Mouse (Mus musculus): ENCODE measurements around the gene Osbpl2. TPM values are rescaled to one million over a fixed set of nuclear protein-coding genes. Genes with fewer than 3 reads are reported as not detected.

Gene Osbpl2
- 22.3 and 27.6 TPM in 2 replicates for polyA plus RNA-seq (2012; rRNA removed; ENCODE audit: low replicate concordance)

GRCm38 (mm10) chr2:180118661-180119438, at the start of gene Osbpl2:
Gene Osbpl2, plus strand, starts transcription at chr2:180119306.

DNA sequence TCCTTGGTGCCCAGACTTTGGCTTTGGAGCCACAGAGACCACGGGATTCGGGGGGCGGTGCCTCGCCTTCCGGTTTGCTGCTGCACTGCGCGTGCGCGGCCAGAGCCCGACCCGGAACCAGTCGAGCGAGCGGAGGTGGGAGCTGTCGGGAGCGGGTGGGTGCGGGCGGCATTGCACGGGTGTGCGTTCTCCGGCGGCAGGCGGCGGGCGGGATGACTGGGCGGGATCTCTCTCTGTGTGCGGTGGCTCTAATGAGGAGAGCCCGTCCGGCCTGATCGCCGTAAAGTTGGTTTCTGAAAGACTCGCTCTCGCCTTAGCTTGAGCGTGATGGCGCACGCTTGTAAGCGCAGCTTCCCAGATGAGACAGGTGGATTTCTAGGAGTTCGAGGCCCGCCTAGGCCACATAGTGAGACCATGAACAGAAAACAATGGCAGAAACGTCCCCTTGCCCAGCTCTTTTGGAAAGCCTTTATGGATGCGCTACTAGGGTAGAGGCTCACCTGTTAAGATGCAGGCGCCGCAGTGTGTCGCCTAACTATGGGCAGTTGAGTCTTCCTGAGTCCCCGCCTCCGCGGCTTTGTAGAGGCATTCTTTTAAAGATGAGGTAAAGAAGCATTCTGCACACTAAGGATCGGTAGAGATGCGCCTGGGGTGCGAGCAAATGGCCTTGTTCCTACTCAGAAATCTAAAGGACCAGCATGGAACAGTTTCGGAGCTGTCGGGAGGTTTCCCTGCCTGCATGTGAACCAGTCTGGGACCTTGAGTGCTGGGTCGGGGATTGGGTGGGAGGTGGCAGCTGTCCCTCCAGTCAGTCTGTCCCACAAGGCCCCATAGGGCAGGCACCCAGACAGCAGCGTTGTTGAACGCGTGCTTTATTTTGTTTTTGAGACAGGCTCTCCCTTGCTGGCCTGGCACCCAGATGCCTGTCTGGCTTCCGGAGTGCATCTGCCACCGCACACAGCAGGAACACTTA, 48.3 kb upstream of the Osbpl2 start, which contains the start of gene Mtg2:
Mtg2 (plus strand) TSS at position 108 of the 973 bp plus-strand sequence.

DNA sequence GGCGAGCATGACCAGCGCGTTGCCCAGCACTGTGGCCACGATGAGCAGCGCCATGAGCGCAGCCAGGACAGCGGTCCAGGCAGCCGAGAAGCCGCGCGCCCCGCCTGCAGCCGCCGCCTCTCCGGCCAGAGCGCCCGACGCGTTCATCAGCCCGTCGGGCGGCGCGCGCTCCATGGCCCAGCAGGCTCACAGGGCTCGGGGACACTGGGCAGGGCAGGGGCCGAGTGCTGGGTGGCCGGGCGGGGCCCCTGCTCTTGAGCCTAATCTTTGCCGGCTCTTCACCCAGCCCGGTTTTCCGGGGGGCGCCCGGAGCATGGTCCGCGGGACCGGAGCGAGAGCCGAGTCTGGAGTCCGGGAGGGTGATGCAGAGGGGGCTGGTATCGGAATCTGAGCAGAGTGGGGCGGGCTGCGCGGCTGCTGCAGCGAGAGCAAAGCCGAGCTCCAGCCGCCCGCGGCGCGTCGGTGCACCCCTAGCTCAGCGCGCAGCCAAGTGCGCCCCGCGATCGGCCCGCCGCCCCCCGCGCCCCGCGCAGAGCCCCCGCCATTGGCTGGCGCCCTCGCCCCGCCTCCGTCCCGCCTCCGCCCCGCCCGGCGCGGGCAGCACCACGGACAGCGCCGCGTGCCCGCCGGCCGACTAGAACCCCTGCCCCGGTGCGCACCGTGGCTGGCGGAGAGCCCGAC, 15.0 kb upstream of the Osbpl2 start, which contains the start of gene Hrh3:
Hrh3 (minus strand) TSS at position 511 of the 681 bp plus-strand sequence.

DNA sequence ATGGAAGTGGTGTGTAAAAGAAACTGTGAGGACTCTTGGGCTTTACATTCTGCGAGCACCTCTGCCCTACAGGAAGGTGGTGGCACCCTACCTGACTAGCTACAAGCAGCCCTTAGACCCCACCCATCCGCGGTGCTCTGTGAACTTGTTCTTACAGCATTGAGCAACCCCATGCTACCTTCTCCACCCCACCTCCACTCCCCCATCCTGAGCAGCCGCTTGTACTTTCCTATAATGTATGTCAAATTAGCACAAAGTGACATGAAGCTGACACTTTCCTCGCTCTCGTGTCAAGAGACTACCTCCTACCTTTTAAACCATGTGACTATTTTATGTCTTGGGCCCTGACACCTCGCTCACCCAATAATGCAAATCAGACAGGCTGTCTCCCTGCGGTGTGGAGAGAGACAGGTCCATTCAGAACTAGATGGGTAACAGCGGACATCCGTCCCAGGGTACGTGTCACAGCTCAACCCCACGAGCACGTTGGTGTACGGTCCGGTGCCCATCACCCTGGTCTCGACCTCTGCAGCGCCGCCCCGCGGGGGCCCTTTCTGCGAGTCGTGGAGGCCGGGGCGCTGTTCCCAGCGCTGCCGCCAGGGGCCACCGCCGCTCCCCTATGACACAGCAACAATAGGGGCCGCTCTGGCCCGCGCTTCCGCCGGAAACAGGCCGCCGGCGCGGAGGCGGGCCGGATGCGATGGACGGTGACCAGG, 51.9 kb downstream of the Osbpl2 start, which contains the start of gene Adrm1:
Adrm1 (plus strand) TSS at position 680 of the 716 bp plus-strand sequence.

Other genes starting within 250 kb of the Osbpl2 start
- 6.2 and 12.2 TPM in 2 replicates for gene Taf4, start 142.7 kb upstream of the Osbpl2 start, polyA plus RNA-seq (2012; rRNA removed; ENCODE audit: low replicate concordance)
- 19.5 and 22.5 TPM in 2 replicates for gene Lsm14b, start 94.3 kb upstream of the Osbpl2 start, polyA plus RNA-seq (2012; rRNA removed; ENCODE audit: low replicate concordance)
- gene Psma7, start 76.9 kb upstream of the Osbpl2 start, polyA plus RNA-seq (2012; rRNA removed; ENCODE audit: low replicate concordance), result 132 and 175 TPM in 2 replicates
- 7.6 and 8.6 TPM in 2 replicates for gene Ss18l1, start 76.8 kb upstream of the Osbpl2 start, polyA plus RNA-seq (2012; rRNA removed; ENCODE audit: low replicate concordance)
- 16.8 and 21.2 TPM in 2 replicates for gene Mtg2, start 48.7 kb upstream of the Osbpl2 start, polyA plus RNA-seq (2012; rRNA removed; ENCODE audit: low replicate concordance)
- gene Hrh3, start 14.8 kb upstream of the Osbpl2 start, polyA plus RNA-seq (2012; rRNA removed; ENCODE audit: low replicate concordance), result not detected in 2 replicates
- 134 and 222 TPM in 2 replicates for gene Adrm1, start 52.2 kb downstream of the Osbpl2 start, polyA plus RNA-seq (2012; rRNA removed; ENCODE audit: low replicate concordance)
- 98.2 and 129 TPM in 2 replicates for gene Lama5, start 106.6 kb downstream of the Osbpl2 start, polyA plus RNA-seq (2012; rRNA removed; ENCODE audit: low replicate concordance)
- gene Rps21, start 138.1 kb downstream of the Osbpl2 start, polyA plus RNA-seq (2012; rRNA removed; ENCODE audit: low replicate concordance), result 2,351 and 3,651 TPM in 2 replicates
- 28.6 and 39.3 TPM in 2 replicates for gene Cables2, start 154.2 kb downstream of the Osbpl2 start, polyA plus RNA-seq (2012; rRNA removed; ENCODE audit: low replicate concordance)
- gene Rbbp8nl, start 170.6 kb downstream of the Osbpl2 start, polyA plus RNA-seq (2012; rRNA removed; ENCODE audit: low replicate concordance), result 1.8 and 2.4 TPM in 2 replicates
- not detected in 2 replicates for gene Gata5, start 215.4 kb downstream of the Osbpl2 start, polyA plus RNA-seq (2012; rRNA removed; ENCODE audit: low replicate concordance)